Mouse (Mus musculus) liver, embryonic 16.5 days (tissue): Measurements from ENCODE around the gene Arhgef3. TPM values are rescaled to one million over a fixed set of nuclear protein-coding genes. Genes with fewer than 3 reads are reported as not detected.

Source experiments
- ATAC-seq: fragments of 200-750 bp; cut with Nextera tagmentation; 2 replicates; pipeline ENCODE4 v1.8.0; 2017; ENCODE audit warnings: low read depth, mild to moderate bottlenecking, moderate number of reproducible peaks, moderate library complexity
- H3K27ac ChIP-seq: fragments of 300-500 bp; sonication (generic); 2 replicates; pipeline ENCODE4 v1.5.1; 2014; ENCODE audit warnings: mild to moderate bottlenecking, low read length
- H3K27me3 ChIP-seq: fragments of 300-500 bp; sonication (generic); 2 replicates; pipeline ENCODE4 v1.6.1; 2014; ENCODE audit warnings: low read depth, low read length, mixed read lengths; ENCODE audit not compliant: control insufficient read depth, insufficient read depth
- H3K36me3 ChIP-seq: fragments of 300-500 bp; sonication (generic); 2 replicates; pipeline ENCODE4 v1.6.1; 2014; ENCODE audit warnings: mild to moderate bottlenecking; ENCODE audit not compliant: control insufficient read depth, insufficient read depth
- H3K4me1 ChIP-seq: fragments of 300-500 bp; sonication (generic); 2 replicates; pipeline ENCODE4 v1.6.1; 2014; ENCODE audit warnings: low read depth, low read length, mixed read lengths; ENCODE audit not compliant: control insufficient read depth
- H3K4me2 ChIP-seq: fragments of 300-500 bp; sonication (generic); 2 replicates; pipeline ENCODE4 v1.6.1; 2014; ENCODE audit warnings: low read depth, low read length, mixed read lengths
- H3K4me3 ChIP-seq: fragments of 300-500 bp; sonication (generic); 2 replicates; pipeline ENCODE4 v1.5.1; 2014; ENCODE audit warnings: low read depth, mild to moderate bottlenecking, low read length
- H3K9ac ChIP-seq: fragments of 300-500 bp; sonication (generic); 2 replicates; pipeline ENCODE4 v1.6.1; 2014; ENCODE audit warnings: low read depth, low read length
- H3K9me3 ChIP-seq: fragments of 300-500 bp; sonication (generic); replicated peaks from 2 replicates; pipeline ENCODE4 v1.6.1; 2016; ENCODE audit warnings: low read length; ENCODE audit not compliant: control insufficient read depth
- WGBS: fragments of 180-500 bp; shearing (Covaris S2); extraction: QIAGEN DNeasy Blood & Tissue Kit; methylation state at CpG from one replicate; pipeline ENCODE4 v1.1.7; 2014; ENCODE audit not compliant: insufficient replicate concordance; 5-methylcytosine and 5-hydroxymethylcytosine counted together
- microRNA-seq: library from miRNA; unstranded; fragments of <30 nt; microRNA quantifications from one replicate; pipeline ENCODE4, GENCODE M21; 2016
- polyA plus RNA-seq: library from polyadenylated mRNA; unstranded; fragments of >200 nt; fragmentation: Nextera tagmentation; extraction: Ambion mirVana; gene quantifications from 2 replicates; pipeline ENCODE4 v1.2.1, GENCODE M21; 2015

Arhgef3 gene
- polyA plus RNA-seq, 1 experiment from 2014 or later = 12.5 TPM

DNA sequence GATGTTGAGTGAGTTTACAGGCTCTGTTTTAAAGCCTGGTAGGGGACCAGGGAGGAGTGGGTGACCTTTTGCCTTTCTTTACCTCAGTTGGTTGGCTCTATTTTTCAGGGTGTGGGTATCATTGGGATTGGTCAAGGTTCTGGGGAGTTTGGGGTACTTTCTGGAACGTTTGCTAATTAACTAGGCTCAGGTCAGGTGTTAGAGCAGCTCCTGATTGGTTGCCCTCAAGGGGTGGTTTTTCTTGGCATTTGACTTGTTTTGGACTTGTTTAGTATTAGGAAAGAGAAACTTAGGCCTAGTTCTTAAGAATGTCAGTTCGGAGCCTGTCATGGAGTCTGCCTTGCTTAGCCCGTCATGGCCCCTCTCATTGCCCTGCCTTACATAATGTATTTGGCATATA, 322.1 kb downstream of the Arhgef3 start:
- H3K4me1 ChIP-seq = no peaks in the 10 kb centered on the region; the same call in 1 of the 2 replicates
- H3K36me3 ChIP-seq = peaks cover 7% of the 10 kb centered on the region
- H3K27me3 ChIP-seq = no peaks in the 10 kb centered on the region
- H3K9ac ChIP-seq = no peak overlapping the region
- H3K27ac ChIP-seq = no peak overlapping the region
- H3K4me3 ChIP-seq = no peak overlapping the region
- H3K9me3 ChIP-seq = no peaks in the 10 kb centered on the region
- no peak for ATAC-seq
- H3K4me2 ChIP-seq = no peak overlapping the region
- 79% methylated on average over 3 of the region's 3 CpGs for whole genome bisulfite sequencing

DNA sequence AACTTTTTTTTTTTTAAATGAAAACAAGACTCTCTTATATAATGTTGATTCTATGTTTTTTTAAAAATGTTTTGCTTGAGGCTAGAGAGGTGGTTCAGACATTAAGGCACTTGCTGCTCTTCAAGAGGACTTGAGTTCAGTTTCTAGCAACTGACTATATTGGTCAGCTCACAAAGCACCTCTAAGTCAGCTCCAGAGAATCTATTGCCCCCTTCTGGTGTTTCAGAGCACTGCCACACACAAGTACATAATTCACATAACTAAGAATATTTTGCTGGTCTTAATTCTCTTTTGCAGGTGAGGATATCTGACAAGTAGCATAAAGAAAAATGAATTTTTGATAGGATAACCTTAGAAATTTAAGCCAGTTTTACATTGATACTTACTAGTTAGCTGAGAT, 326.2 kb downstream of the Arhgef3 start:
- H3K4me3 ChIP-seq = no peak overlapping the region
- H3K27ac ChIP-seq = no peak overlapping the region
- no peak for ATAC-seq
- H3K4me1 ChIP-seq = no peaks in the 10 kb centered on the region
- no peak overlapping the region for H3K9ac ChIP-seq
- H3K27me3 ChIP-seq = no peaks in the 10 kb centered on the region
- H3K4me2 ChIP-seq = no peak overlapping the region
- H3K9me3 ChIP-seq = no peaks in the 10 kb centered on the region
- H3K36me3 ChIP-seq = peaks cover 19% of the 10 kb centered on the region

DNA sequence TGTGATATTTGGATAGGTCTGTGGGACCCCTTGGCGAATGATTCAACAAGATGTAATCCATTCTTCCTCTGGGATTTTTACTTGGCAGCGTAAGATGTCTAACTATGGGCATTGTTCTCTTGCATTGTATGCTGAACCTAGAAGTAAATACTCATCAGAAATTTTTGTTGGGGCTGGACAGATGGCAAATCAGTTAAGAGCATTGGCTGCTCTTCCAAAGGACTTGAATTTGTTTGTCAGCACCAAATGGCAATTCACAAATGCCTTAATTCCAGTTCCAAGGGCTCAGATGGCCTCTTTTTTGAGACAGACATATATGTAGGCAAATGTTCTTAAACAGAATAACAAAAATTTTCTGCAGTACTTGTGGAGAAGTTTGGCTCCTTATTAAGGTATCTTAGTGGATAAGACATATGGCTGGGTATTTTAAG, 330.2 kb downstream of the Arhgef3 start:
- no peak for ATAC-seq
- no peak overlapping the region for H3K9ac ChIP-seq
- peaks cover 21% of the 10 kb centered on the region for H3K36me3 ChIP-seq
- no peak overlapping the region for H3K4me3 ChIP-seq
- H3K4me2 ChIP-seq = no peak overlapping the region
- H3K4me1 ChIP-seq = no peaks in the 10 kb centered on the region
- H3K27ac ChIP-seq = no peak overlapping the region
- no peaks in the 10 kb centered on the region for H3K27me3 ChIP-seq
- no peaks in the 10 kb centered on the region for H3K9me3 ChIP-seq
- WGBS = 88% methylated on average over 2 of the region's 2 CpGs

DNA sequence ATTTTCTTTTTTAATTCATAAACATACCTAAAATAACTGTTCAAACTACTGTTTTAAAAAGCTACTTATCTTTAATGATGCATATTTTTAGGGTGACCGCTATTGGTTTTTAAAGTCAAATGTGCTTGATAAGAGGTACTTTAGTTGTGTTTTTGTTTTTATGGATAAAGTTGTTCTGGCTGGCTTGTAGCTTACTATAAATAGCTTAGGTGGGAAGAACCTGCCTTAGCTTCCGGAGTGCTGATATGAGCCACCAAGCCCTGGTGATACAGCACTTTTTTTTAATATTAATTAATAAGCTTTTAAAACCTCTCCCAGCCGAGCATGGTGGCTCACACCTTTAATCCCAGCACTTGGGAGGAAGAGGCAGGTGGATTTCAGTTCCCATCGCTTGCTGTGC, 332.3 kb downstream of the Arhgef3 start:
- no peaks in the 10 kb centered on the region for H3K4me1 ChIP-seq
- peaks cover 17% of the 10 kb centered on the region for H3K36me3 ChIP-seq
- H3K9me3 ChIP-seq = no peaks in the 10 kb centered on the region
- ATAC-seq = no peak
- WGBS = 63% methylated on average over 4 of the region's 4 CpGs
- H3K4me3 ChIP-seq = no peak overlapping the region
- no peak overlapping the region for H3K4me2 ChIP-seq
- H3K9ac ChIP-seq = no peak overlapping the region
- H3K27me3 ChIP-seq = no peaks in the 10 kb centered on the region
- no peak overlapping the region for H3K27ac ChIP-seq

Small RNAs within 50 kb of the gene (microRNA-seq; reads per million reads assigned to microRNA genes)
- not detected for gene Gm23633

Other genes starting within 250 kb of the Arhgef3 start
- 0.06 TPM in 1 of 2 replicates, not detected in the other for gene Asb14, start 220.3 kb upstream of the Arhgef3 start, polyA plus RNA-seq
- gene Appl1, start 143.7 kb upstream of the Arhgef3 start, polyA plus RNA-seq = 6.4 and 7.0 TPM in 2 replicates
- 5.0 and 5.1 TPM in 2 replicates for gene Hesx1, start 120.5 kb upstream of the Arhgef3 start, polyA plus RNA-seq
- 0.16 and 0.25 TPM in 2 replicates for gene Il17rd, start 76.0 kb upstream of the Arhgef3 start, polyA plus RNA-seq